Mouse (Mus musculus) G1E (cell line): ENCODE data around the gene Dnah14.

ENCODE experiments used
- CTCF ChIP-seq: IDR thresholded peaks from 2 replicates; pipeline ENCODE4 v1.5.1; 2012; ENCODE audit warnings: low read depth, low read length, inconsistent platforms, mixed read lengths
- GATA1 ChIP-seq: IDR thresholded peaks from 2 replicates; pipeline ENCODE4 v1.6.1; 2012; ENCODE audit warnings: borderline replicate concordance, low read length, inconsistent platforms, mixed read lengths
- GATA2 ChIP-seq: IDR thresholded peaks from 2 replicates; pipeline ENCODE4 v1.6.1; 2012; ENCODE audit warnings: low read depth, low read length, inconsistent platforms, borderline replicate concordance
- POLR2AphosphoS5 ChIP-seq: IDR thresholded peaks from 2 replicates; pipeline ENCODE4 v1.6.1; 2012; ENCODE audit warnings: low read depth, low read length, inconsistent platforms; ENCODE audit not compliant: insufficient replicate concordance
- TAL1 ChIP-seq: conservative IDR thresholded peaks from 2 replicates; pipeline ENCODE4 v1.6.1; 2012; ENCODE audit warnings: low read depth, low read length, inconsistent platforms, mixed read lengths

GRCm38 (mm10) chr1:181559655-181560054, 16.7 kb upstream of the Dnah14 start:
- no peak for TF ChIP-seq CTCF
- no peak for TF ChIP-seq GATA1
- no peak for TF ChIP-seq POLR2AphosphoS5
- TF ChIP-seq GATA2: no peak
- no peak for TF ChIP-seq TAL1
